Mouse (Mus musculus) hindlimb bud, embryonic 11.5 days (tissue): ENCODE results near the gene Cnn3.

Source experiments
- DNase-seq: peaks from one replicate; pipeline ENCODE4 v3.0.0-alpha.2; 2012; ENCODE audit warnings: low read depth, low spot score; ENCODE audit errors: extremely low spot score

Gene Cnn3

DNA sequence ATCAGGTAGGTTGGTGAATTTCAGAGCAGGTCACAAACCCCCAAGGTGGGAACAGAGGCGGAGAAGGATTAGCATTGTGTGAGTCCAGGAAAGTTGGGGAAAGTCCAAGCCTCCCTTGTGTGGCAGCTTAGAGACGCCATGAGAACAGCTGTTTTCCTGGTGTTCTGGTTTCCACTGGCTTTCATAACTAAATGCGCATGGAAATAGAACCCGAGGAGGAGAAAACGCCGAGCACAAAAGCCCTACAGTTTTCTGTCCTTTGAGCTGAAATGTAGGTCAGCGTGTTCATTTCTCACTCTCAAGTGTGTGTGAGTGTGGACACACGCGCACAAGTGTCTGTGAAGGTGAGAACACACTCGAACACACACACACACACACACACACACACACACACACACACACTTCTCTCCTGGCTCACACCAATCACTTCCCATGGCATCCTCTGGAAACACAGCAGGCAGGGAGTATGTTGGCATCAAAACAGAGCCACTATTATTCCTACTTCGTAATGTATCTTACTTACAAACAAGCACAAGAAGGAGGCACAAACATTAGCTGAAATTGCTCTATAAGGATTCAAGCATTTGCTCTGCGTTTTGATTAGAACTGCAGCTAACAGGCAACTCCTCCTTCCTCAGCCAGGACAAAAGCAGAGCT lies 63.3 kb downstream of the Cnn3 start:
- no peak for DNase-seq

DNA sequence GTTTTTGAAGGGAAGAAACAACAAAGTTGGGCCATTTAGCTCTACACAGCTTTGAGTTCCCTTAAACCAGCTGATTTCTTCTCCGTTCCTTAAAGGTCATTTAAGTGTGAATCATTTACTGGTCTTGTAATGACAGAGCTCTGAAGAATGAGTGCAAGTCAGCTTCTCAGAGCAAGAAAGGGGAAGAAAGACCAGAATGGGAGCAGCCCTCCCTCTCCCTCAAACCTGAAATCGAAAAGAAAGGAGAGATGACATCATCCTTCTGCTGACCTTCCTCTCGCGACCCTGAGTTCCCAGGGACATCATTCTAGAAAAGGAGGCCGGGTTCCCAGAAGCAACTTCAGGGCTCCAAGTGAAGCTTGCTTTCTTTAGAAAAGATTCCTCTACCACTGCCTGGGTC lies 64.6 kb downstream of the Cnn3 start:
- DNase-seq: no peak

DNA sequence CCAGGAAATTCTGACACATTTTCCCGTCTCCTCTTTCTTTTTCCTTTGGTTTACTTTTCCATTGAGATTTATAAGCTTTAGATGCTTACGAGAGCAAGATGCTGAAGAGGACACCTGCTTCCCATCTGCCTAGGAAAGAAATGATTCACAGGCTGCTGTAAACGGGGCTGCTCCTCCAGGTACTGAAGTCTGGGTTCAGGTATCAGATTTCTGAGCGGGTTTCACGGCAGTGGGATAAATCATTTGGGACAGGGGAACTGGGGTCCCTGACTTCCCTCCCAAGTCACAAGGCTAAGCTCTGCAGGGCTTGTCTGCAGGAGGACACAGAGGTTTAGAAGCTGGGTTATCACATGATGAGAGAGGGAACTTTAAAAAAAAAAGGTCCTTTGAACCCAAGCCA lies 65.7 kb downstream of the Cnn3 start:
- no peak for DNase-seq

- no peak for DNase-seq
Observed at GRCm38 (mm10) chr3:121493997-121494421, 67.7 kb downstream of the Cnn3 start.

GRCm38 (mm10) chr3:121500225-121500624 lies 73.9 kb downstream of the Cnn3 start:
- no peak for DNase-seq

- DNase-seq: no peak
Observed at GRCm38 (mm10) chr3:121500734-121501133, 74.4 kb downstream of the Cnn3 start.

- DNase-seq: no peak
Observed at GRCm38 (mm10) chr3:121504927-121505487, 78.7 kb downstream of the Cnn3 start.

DNA sequence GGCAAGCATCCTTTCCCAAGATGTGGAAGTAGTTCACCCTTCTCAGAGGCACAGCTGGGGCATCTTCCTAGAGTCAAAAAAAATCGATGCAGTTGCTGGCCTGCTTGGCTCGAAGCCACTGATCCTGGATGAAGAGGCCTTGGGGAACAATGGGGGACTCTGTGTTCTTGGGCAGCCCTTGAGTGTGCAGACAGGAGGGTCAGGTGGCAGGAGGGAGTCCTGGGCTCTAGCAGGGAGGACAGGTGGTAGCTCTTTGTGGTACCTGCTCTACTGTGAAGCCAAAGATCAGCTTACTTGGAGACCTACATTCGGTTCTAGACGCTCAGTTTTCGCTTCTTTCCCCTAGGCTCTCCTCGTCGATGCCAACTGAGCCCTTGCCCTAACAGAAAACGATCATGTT lies 79.9 kb downstream of the Cnn3 start:
- DNase-seq: no peak

DNA sequence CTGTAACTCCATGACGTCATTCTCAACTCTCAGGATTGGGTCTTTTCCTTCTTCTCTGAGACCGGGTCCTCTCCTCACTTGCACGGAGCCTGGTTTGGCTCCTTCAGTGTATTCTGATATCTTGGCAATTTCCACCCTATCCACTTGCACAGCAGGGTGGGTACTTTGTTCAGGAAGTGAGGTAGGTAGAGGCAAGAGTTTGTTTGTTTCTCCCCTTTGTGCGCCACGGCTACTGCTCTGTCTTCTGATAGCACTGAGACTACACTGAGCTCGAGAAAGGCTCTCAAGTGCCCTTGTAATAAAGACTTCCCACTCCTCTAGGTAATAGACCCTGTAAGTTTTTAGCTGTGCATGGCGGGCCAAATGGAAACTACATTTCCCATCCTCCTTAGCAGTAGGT lies 80.5 kb downstream of the Cnn3 start:
- no peak for DNase-seq

- no peak for DNase-seq
Observed at GRCm38 (mm10) chr3:121507678-121508077, 81.4 kb downstream of the Cnn3 start.
